Mouse (Mus musculus): Measurements from ENCODE around the gene Sp2. TPM values are rescaled to one million over a fixed set of nuclear protein-coding genes. Genes with fewer than 3 reads are reported as not detected.
A peak's percentile ranks its signal among the peaks of the same experiment; 100 is the strongest.

The Sp2 gene
- total RNA-seq (2021), result 10 to 100 TPM in 1 of 2 experiments, 1 to 10 TPM in 1; 9.5 to 11.5 TPM

DNA sequence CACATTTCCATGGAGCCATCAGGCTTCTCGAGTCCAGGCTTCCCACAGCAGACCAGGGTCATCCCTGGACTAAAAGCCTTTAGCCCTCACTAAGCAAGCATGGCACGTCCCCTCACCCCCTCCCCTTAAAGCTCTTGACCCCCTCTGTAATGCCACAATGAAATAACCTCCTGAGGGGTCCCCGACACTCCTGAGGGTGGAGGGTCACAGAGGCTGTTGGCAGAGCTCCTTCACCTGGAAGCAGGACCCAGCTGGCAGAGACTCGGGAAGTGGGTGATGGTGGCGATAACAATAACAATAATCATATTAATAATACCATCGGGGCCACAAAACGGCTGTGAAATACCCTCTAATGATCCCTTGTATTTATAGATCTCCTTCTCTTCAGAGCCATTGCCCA lies at the start of gene Sp2:
Gene Sp2, minus strand, starts transcription at position 101 of the 400 bp plus-strand sequence.
- intact Hi-C loops (cut with DNase I), result loop anchor here (2.0 kb wide), 1 partner anchor 40 kb away; no protein-coding TSS in a partner anchor
- no peak for DNase-seq

DNA sequence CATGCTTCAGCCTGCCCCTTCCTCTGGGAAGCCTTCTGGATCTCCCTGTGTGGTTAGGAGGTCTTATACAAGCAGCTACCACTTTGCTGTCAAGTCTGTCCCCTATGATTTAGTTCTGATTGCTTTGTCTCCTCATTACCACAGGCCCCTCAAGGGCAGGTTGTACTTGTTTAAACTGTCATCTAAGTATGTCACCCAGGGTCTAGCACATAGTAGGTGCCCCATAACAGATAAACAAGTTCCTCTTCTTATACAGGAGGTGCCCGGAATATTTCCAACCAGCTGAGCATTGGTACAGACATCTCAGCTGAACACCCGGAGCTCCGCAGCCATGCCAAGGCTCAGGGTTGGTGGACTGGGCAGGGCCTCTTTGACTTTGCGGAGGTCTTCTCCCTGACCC lies 49.7 kb upstream of the Sp2 start:
- intact Hi-C loops (cut with DNase I), result no loop called here

DNA sequence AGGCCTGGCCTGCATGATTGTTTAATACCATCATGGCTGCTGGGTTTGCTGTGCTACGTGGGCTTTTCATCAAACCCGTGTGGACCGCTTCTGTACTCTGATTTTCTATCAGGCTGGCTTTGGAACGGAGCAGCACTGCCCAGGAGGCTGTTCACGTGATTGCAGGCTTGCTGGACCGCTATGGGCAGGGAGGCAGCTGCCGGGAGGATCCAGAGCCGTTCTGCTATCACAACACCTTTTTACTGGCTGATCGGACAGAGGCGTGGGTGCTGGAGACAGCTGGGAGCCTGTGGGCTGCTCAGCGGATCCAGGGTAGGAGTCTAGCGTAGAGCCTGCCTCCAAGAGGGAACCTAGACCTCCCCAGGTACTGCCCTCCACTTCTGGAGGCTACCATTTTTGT lies 49.2 kb upstream of the Sp2 start:
- no peak for DNase-seq
- intact Hi-C loops (cut with DNase I), result no loop called here

More for the DNA sequence above, 49.7 kb upstream of the Sp2 start:
- DNase-seq, result no peak

DNA sequence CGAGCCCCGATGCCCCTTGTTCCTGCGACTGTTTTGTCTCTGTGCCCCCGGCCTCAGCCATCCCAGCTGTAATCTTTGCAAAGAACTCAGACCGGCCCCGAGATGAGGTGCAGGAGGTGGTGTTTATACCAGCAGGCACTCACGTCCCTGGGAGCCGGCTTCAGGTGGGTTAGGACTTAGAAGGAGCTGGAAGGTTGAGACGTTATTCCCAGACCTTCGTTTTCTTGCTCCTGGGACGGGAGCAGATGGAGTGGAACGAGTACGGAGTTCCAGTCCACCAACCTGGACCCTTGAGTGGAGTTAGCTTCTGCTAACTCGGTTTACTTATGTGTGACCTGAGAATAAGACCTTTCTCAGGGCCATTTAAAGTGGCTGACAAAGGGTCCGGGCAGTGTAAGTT lies 47.7 kb upstream of the Sp2 start:
- no peak for DNase-seq

DNA sequence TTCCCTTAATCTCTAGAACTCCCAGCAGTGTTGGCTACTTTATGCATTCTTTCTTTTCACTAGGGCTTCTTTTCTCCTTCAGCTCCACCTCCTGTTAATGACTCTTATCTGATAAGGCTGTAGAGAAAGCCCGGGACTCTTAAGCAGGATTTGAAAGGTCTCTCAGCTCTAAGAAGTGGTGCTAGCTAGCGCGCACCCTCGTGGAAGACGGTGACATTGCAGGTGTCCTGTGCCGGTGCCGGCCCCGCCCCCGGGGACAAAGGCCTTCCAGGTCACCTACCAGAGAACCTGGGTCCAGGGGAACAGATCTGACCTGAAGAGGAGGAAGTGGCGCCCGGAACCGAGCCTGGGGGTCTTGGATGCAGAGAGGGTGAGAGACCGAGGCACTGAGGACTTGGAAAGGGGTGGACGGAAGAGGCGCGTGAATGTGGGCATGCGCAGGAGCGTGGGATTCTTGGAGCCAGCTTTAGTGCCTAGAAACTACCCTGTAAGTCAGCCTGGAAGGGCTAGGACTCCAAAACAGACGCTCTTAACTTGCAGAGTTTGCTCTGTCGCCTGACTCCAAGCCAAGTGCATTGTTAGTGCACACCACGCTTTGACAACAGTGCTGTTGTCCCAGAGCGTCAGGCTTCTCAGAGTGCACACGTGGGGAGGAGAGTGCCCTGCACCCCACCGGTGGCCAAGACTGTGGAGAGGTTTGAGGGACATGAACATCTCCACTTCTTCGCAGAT lies 47.1 kb upstream of the Sp2 start, which contains the start of gene Scrn2:
Gene Scrn2, plus strand, starts transcription at position 253 of the 732 bp plus-strand sequence.
- peak; percentile 80 for DNase-seq
- intact Hi-C loops (cut with DNase I), result no loop called here

More for the DNA sequence above, 47.7 kb upstream of the Sp2 start:
- intact Hi-C loops (cut with DNase I), result no loop called here

DNA sequence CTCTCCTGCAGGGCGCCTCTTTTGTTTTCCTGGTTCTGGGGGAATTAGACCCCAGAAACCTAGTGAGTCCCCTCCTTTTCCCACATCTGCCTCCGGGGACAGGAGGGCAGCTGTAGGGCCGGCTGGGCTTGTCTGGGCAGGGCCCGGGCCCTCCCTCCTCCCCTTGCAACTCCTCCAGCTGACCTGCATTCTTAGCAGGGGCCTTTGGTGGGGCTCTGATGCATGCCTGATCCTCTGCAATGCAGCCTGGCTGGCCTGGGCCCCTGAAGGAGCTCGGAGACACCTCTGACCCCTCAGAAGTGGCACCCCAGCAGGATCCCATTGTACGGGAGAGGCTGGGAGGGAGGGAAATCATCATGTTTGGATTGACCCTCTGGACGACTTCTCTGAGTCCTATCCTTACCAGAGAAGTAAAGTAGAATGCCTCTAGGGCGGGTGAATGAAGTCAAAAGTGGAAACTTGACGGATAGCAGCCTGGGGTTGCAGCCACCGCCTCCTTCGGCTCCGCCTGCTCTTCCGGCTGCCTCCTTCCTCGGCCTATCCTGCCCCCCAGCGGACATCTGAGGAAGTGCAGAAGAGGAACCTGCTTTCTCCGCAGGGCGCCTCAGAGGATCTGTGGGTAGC lies 43.1 kb upstream of the Sp2 start:
- intact Hi-C loops (cut with DNase I), result no loop called here
- peak; percentile 87 for DNase-seq

DNA sequence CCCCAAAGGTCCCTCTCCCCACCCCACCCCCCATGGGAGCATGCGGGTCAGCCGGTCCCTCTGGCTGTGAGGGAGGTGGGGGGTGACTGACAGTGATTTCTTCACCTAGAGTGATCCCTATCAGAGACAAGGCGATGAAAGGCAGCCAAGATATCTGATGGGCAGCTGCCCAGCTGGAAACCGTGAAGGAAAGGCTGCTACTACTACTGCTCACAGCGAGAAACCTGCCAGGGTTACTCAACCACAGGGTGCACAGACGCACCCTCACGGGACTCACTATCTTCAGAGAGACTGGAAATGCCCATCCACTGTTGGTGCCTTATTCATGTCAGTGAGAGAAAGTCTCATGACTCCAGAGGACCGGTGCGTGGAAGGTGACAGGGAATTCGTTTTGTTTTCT lies 42.2 kb upstream of the Sp2 start:
- intact Hi-C loops (cut with DNase I), result no loop called here
- no peak for DNase-seq

DNA sequence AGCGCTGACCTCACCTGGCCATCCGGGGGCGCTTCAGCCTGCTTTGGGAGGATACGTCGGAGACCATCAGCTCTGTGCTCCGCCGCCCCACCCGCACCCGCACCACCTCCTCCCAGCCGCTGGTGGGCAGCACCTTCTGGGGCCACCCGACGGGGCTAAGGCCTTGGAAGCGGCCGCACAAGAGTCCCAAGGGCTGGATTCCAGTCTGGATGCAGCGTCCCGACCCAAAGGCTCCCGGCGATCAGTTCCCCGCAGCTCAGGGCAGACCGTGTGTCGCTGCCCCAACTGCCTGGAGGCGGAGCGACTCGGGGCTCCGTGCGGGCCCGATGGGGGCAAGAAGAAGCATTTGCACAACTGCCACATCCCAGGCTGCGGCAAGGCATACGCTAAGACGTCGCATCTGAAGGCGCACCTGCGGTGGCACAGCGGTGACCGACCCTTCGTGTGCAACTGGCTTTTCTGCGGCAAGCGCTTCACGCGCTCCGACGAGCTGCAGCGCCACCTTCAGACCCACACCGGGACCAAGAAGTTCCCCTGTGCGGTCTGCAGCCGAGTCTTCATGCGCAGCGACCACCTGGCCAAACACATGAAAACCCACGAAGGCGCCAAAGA lies 39.2 kb upstream of the Sp2 start:
- peak; percentile 78 for DNase-seq
- intact Hi-C loops (cut with DNase I), result loop anchor here (2.0 kb wide), 1 partner anchor 39 kb away; the partner anchor contains the start of gene Sp2

DNA sequence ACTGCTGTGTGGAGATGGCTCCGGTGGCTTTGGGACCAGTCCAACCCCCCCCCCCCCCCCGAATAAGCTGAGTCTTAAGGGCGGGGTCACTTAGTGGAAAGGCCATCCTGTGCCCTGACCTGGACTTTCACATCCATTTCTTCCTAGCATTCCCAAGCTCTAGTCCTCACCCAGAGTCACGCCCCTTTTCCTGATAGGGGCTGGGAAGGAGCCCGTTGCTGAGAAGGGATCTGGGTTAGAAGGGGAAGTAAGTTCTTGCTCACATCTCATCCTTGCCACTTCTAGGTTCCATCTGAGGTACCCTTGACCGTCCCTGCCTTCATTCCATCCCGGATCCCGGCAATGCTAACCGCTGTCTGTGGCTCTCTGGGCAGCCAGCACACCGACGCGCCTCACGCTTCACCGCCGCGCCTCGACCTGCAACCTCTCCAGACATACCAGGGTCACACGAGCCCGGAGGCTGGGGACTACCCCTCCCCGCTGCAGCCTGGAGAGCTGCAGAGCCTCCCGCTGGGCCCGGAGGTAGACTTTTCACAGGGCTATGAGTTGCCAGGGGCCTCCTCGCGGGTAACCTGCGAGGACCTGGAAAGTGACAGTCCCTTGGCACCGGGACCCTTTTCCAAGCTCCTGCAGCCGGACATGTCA lies 38.5 kb upstream of the Sp2 start:
- intact Hi-C loops (cut with DNase I), result no loop called here
- DNase-seq, result no peak

DNA sequence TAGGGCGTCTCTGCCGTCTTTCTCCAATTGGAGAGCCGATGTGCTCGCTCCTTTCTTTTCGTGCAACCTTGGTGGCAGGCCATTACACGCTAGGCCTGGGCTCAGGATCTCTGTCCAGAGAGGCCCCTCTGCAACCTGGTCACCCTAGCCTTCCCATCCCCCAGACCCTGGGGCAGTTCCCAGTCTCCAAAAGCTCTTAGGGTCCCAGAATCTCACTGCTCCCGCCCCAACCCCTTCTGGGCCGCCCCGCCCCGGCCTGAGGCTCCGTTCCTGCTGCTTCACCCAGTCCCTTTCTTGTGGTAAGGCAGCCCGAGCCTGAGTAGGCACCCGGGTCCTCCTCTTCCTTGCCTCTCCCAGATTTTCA lies 36.6 kb upstream of the Sp2 start:
- DNase-seq, result no peak
- intact Hi-C loops (cut with DNase I), result no loop called here

DNA sequence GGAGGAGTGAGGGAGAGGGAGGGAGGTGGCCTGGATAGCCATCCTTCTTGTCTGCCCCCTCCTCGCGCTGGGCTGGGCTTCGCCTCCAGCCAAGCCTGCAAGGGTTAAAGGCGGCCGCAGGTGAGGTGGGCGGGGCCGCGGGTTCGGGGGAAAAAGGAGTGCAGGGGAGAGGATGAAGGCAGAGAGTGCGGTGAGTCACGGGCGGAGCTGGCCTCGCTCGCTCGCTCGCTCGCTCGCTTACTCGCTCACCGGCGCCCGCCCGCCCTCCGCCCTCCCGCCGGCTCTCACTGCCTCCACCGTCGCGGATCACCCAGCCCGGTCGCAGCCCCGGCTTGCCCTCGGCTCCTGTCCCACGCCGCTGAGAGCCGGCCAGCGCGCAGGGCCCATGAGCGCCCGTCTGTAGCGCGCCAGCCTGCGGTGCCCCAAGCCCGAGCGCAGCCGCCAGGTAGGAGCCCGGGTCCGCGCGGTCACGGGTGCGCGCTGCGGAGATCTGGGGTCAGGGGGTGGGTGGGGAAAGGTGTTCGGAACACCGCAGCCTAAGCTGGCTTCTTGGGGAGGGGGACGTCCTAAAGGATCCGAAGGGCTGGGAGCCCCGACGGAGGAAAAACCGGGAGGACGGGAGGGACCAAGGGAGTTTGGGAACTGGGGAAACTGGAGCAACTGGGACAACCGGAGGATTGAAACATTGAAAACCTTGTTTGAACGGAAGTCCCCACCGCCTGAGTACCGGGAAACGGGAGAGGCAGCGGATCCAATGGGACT lies 36.0 kb upstream of the Sp2 start:
- no peak for DNase-seq
- intact Hi-C loops (cut with DNase I), result no loop called here

DNA sequence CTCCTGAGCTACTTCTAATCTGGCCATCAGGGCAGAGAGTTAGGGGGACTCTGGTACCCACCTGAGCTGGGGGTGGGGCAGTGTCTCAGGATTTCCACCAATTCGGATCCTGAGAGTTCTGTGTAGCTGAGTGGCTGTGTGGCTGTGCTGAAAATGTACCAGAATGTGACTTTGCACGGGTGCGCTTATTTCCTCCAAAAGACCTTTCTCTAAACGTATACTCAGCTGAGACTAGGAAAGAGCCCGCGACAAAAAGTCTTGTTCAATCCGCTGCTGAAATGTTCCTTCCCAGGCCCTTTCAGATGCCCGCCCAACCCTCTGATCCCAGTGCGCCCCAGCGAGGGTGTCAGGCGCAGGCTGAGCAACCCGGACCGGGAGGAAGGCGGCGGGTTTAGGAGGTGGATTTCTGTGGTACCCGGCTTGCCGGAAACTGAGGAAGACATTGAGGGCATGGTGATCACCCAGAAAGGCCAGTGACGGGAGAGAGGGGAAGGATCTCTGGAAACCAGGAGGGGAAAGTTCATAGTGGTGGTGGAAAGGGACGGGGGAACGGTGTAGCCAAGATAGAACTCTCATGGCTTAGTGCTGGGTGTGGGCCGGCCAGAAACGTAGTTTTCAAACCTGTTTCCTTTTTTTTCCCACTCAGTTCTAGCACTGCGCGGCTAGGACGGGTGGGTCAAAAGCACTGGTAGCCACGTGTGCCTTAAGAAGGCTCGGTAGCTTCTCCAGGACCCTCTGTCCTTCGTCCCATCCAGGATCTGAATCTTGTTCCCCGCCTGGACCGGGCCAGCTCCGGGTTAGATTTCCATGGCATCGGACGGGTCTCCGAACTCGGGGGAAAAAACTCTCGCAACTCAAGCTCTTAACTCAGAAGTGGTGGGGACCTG lies 35.2 kb upstream of the Sp2 start:
- DNase-seq, result no peak
- intact Hi-C loops (cut with DNase I), result no loop called here

DNA sequence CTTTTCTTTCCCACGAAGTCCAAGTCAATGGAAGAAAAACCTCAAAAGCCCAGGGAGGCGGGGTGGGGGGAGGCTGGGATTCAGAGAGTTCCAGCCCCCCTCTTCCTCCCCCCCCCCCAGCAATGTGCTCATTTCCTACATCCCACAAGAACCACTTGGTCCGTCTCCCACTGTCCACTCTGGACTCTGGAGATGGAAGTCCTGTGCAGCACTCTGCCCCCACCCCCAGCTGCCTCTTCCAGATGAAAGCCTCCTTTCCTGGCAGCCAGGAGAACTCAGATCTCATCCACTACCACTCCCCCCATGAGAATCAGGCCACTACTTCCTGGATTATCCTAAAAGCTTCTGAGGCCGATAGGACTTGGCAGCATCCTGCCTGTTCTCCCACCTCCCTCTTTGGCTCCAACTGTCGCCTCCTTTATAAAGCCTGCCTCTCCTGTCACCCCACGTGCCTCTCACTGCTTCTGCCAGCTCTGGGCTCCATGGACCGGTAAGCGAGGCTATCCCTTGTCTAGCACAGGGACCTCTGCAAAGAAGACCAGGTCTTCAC lies 30.4 kb upstream of the Sp2 start, which contains the start of gene Sp6:
Gene Sp6, plus strand, starts transcription at position 274 of the 550 bp plus-strand sequence.
- intact Hi-C loops (cut with DNase I), result no loop called here
- no peak for DNase-seq

DNA sequence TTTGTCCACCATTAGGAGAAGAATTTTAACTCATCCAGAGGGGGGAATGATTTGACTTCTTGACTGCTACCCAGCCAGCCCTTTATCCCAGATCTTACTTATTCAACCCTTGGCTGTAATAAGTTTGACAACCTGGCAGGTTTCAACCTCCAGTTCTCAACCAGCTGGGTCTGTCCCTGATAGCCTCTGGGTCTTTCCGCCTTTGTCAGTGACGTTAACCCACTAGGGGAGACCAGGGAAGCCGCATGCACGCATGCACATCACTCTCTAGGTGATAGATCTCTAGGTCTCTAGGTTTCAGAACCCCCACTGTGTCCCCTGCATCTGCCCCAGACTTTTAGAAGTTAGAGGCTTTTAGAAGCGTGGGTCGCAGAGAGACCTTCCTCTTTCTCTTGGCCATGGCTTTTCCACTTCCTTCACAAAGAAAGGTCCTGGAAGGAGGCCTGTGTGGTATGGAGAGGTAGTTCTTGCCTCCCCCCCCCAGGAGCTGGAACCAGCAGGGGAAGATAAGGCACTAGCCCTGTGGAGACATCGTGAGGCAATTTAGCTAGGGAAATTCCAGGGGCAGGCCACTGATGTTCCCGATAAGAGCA lies 26.5 kb upstream of the Sp2 start:
- DNase-seq, result no peak
- intact Hi-C loops (cut with DNase I), result no loop called here

DNA sequence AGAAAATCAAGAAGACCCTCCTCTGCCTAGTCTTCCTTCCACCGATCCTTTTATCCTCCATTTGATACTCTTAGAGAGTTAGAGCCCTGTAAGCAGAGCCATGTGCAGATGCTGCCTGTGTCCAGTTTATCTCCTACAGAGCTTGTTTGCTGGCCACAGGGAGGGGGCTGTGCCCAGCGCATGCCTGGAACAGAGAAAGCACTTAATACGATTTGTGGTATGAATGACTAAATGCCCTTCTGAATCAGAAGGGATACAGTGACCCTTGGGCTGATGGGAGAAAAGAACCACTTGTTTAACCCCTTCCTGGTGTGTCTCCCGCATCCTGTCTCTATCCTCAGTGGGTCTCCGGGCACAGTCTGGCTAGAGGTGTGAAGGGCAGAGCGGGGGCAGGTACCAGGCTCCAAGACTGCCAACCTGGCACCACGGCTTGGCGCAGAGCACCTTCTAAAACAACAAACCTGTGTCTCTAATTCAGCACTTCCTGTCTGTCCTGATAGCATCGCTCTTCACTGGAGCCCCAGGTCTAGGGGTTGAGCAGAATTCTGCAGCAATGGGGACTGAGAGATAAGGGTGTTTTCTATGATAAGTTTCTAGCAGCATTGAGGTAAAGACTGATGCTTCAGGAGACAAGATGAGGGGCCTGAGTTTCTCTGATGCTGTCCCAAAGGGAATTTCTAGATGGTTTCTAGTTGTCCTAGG lies 24.5 kb upstream of the Sp2 start:
- intact Hi-C loops (cut with DNase I), result no loop called here
- no peak for DNase-seq

DNA sequence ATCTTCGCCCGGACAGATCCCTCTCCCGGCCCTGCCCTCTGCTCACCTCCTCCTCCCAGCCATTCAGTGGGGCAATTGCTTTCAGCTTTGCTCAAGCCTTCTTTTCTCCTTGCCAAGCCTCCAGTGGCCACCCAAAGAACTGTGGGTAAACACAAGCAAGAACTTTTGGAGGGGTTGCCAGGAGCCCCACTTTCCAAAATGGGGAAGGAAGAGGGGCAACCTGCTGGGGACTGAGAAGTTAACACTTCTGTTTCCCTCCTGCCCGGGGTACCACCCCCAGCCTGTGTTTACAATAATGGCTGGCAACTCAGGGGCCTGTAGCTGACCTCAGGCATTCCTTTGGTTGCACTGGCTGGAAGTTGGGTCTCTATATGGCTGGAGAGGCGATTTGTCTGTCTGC lies 20.4 kb upstream of the Sp2 start:
- intact Hi-C loops (cut with DNase I), result no loop called here
- no peak for DNase-seq

DNA sequence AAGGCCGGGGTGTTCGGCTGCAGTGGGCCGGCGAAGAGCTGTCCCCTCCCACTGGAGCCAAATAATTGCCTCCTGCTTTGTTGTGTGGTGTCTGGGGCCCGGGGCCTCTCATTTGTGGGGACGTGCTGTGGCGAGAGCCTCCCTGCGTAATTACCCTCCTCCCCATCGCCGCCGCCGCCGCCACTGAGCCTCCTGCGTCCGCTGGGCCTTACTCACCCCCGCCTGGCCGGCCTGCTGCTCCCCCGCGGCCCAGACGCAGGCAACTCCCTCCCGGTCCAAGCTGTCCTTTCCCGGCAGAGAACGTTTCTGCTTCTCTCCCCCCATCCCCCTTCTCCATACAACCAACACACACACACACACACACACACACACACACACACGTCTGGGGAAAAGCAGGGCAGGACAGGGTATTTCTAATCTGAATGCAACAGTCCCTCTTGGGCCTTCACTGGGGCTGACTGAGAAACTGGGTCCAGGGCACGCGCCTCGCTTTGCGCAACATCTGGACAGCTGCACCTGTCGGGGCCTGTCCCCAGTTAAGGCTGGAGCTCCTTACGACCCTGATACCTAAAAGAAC lies 14.7 kb upstream of the Sp2 start:
- intact Hi-C loops (cut with DNase I), result no loop called here
- DNase-seq, result peak; percentile 41

DNA sequence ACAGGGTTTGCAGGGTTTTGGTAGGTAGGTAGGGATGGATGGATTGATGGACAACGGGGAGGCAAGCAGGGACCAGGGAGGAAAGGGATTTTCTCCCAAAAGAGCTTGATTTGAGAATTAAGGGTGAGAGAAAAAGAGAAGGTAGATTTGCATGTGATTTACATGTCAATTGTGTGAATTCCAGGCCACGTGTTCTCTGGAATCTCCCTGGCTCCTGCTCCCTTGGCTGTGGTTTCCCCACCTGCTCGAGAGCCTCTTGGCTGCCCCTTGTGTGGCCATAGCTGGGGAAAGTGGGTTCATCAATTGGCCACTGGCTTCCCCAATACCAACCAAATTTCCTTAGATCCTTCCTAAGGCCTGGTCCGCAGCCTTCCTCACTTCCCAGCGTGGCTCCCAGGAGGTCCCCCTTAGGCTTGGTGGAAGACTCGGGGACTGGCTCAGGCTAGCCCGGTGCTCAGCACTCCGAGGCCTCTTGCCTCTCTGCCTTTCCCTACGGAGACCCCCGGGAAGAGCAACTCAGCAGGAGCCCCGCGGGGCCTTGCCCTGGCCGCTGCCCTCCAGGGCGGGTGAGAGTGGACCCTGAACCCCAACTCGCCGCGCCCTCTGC lies 14.1 kb upstream of the Sp2 start:
- no peak for DNase-seq
- intact Hi-C loops (cut with DNase I), result no loop called here
